Mouse (Mus musculus): ENCODE measurements around the gene A530016L24Rik. TPM values are rescaled to one million over a fixed set of nuclear protein-coding genes. Genes with fewer than 3 reads are reported as not detected.
A peak's percentile ranks its signal among the peaks of the same experiment; 100 is the strongest.

A530016L24Rik gene
- total RNA-seq, 2 experiments from 2014 or later, result 0.96 to 1.3 TPM

DNA sequence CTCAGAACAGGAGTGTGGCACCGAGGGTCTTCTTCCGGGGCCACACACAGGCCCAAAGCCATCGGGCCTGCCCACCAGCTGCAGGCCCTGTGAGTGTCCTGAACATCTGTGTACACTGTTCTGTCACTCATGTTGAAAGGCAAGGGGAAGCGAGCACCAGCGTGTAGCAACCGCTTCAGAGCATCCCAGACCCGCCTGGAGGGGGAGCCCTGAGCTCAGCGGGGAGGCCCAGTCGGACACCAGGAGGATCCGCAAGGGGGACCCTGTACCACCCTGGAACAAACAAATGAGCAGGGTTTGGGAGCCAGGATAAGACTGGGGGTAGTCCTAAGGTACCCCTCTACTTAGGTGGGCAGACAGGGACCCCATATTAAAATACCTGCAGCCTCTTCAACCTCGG lies 9.4 kb downstream of the A530016L24Rik start:
- DNase-seq (ENCODE audit: low spot score in 2 of 2), result peak; percentile 66 to 70

DNA sequence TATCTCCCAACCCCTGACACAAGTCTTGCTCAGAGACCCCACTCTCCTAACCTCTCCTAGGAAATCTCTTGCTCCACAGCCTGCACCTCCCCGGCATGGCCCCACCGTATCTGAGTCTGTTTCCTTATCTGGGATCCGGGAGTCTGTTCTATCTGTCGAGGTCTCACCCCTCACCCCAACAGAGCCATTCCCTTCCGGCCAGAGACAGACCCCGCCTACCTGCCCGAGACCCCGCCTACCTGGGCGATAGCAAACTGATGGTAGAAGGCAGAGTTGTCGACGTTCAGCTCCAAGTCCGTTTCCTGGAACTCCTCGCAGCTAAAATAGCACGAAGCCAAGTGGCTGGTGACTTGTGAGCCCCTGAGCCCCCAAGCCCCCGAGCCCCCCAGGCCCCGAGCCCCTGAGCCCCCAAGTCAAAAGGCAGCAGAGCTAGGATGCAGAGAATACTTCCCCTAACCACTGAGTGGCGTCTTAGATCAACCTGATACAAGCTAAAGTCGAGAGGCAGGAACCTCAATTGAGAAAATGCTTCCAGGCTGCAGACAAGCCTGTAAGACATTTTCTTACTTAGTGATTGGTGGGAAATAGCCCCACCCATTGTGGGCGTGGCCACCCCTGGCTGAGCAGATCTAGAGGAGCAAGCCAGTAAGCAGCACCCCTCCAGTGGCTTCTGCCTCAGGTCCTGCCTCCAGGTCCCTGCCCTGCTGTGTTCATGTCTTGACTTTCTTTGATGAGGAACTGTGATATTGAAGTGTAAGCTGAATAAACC lies 13.9 kb downstream of the A530016L24Rik start:
- DNase-seq (ENCODE audit: low spot score in 2 of 2), result no peak

DNA sequence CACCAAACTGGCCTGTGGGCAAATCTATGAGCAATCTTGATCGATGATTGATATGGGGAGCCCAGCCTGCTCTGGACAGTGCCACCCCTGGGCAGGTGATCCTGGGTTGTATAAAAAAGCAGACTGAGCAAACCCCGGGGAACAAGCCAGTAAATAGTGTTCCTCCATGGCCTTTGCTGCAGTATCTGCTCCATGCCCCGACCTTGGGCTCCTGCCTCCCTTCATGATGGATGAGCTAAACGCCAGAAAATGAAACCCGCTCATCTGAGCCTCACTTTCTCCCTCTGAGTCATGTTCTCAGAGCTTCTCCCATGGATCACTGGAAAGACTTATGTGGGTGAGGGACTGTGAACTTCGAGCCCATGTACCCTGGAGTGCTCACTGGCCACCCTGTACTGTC lies 17.0 kb downstream of the A530016L24Rik start:
- no peak for DNase-seq (ENCODE audit: low spot score in 2 of 2)

DNA sequence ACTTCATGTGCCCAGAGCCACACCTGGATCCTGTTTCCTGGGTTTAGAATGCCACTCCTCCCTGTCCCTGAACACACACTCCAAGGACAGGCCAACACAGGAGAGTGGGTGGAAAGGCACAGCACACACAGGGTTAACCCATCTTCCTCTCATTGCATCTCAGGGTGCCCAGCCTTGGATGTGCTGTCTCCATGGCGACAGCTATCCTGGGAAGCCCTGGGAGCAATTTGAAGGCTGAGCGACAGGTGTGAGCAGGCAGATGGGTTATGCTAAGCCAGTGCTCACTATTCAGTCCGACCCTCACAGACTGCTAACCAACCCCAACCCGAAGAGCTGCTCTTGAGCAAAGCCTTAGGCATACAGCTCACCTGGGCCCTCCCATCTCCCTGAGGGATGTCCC lies 18.0 kb downstream of the A530016L24Rik start:
- DNase-seq (ENCODE audit: low spot score in 2 of 2), result no peak

DNA sequence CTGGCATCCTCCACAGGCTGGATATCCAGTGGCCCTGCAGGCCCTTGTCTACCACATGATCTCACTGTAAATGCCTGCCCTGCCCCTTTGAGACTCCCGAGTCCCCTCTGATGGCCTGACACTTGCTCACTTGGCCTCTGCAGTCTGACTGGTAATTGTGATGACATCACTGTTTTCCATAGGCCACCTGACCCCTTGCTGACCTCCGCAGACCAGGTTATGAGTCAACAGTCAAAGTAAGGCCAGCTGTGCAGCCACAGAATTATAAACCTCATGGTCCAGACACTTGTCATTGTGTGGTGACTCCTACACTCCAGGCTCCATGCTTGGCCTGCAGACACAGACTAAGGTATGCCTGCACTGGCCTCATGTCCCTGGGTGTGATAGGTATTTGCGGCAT lies 18.7 kb downstream of the A530016L24Rik start:
- no peak for DNase-seq (ENCODE audit: low spot score in 2 of 2)

DNA sequence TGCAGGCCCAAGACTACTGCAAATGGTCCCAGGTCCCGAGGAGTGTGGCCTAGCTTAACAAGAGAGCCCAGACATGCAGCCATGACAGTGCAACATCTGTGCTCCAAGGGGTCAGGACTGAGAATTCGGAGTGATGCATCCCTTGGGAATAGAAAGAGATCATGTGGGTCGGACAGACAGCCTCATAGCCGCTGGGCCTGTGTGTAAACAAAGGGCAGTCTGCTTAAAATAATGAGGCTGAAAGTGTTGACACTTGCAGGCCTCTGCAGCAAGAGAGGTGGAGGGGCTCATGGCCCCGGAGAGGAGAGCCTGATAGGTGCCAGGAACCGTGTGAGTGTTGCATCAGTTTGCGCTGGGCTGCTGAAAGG lies 21.1 kb downstream of the A530016L24Rik start:
- no peak for DNase-seq (ENCODE audit: low spot score in 2 of 2)

DNA sequence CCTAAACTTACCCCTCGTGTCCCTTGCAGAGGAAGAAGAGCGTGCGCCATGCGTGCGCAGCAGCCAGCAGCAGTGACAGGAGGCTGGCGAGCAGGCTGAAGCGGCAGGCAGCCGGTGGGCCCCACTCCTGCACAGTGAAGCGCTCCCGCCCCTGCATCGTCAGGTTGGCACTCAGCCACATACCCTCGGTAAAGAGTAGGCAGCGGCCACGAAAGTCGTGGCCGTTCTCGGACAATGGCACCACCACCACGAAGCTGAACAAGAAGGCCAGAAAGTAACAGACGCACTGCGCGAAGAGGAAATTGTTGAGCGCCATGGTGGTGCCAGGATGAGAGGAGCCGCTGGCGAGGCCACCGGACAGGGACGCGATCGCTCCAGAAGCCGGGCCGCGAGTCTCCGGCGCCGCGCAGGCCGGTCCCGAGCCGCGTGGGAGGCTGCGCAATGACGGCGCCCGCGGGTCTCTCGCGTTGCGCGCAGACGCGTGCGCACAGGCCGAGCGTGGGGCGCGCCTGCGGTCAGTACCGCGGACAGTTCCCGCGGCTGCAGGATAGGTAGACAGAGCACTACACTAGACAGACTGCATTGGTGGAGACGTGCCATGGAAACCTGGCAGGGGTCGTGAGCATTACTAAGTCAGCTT lies 21.6 kb downstream of the A530016L24Rik start:
- DNase-seq (ENCODE audit: low spot score in 2 of 2), result peak; percentile 46 to 67

DNA sequence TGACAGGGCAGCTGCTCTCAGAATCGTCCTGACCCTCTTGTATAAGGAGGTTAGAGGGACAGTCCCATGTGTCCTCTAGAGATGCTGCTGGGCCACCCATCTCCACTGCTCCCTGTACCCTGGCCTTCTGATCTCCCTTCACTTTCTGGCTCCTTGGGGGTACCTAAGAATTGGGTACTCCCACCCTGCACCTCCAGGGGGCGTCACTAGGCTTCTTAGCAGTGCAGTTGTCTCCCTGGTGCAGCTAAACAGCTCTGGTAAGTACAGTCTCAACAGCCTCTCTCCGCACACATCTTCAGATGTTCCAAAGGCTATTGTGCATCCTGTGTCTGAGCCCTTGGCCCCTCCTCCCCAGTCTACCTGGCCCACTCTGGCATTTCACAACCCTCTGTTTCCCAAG lies 25.6 kb downstream of the A530016L24Rik start:
- no peak for DNase-seq (ENCODE audit: low spot score in 2 of 2)

DNA sequence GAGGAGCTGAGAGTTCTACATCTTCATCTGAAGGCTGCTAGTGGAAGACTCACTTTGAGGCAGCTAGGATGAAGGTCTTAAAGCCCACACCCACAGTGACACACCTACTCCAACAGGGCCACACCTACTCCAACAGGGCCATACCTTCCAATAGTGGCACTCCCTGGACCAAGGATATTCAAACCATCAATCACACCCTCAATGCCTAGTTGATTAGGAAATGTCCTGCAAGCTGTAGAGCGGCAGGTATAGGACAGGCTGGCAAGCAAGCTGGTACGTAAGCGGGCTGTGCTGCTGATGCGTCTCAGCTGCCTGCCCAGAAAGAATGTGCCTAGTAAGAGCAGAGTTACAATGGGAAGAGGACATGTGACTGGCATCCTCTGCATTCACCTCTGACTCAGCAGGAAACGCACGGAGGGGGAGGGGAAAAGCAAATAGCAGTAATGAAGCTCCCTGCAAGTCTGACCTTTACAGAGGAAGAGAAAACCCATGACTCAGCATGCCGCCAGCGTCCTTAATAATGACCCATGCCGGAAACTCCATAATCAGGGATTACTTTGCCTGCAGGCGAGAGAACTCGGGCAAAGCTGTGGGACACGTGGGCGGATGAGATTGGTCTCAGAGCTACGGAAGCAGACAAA lies 27.6 kb downstream of the A530016L24Rik start, which contains the start of gene Tmem179:
Gene Tmem179 (minus strand): TSS at position 51 of the 641 bp plus-strand sequence.
- DNase-seq (ENCODE audit: low spot score in 2 of 2), result no peak

DNA sequence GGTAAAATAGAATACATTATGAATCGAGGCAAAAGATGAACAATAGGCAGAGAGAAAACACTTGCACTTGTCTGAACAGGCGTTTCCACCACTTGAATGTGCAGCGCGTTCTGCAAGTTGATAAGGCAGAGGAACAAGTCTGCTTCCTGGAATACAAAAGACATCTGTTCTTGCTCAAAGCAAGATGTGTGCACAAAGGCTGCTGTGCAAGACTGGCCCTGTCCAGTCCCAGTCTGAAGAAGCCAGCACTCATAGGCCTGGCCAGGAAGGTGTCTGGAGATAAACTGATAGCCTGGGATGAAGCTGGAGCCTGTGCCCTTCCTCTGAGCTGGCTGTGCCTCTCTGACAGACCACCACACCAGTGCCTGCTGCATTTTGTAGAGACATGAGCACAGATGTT lies 28.9 kb downstream of the A530016L24Rik start:
- DNase-seq (ENCODE audit: low spot score in 2 of 2), result no peak

DNA sequence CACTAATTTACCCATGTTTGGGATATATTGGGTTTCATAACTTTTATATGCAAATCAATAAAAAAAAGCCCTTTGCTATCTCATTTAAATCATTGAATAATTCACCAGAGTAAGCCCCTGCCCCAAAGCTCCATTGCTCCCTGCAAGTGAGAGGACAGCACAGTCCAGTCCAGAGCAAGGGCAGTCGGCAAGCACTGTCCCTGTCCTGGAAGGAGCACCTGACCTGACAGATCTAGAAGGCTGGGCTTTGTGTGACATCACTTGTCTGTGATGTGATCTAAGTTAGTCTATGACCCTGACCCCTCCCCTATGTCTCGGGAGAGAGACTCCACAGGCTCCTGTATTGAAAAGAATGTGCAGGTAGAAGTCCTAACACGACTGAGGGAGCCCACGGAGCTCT lies 44.5 kb downstream of the A530016L24Rik start:
- DNase-seq (ENCODE audit: low spot score in 2 of 2), result no peak

DNA sequence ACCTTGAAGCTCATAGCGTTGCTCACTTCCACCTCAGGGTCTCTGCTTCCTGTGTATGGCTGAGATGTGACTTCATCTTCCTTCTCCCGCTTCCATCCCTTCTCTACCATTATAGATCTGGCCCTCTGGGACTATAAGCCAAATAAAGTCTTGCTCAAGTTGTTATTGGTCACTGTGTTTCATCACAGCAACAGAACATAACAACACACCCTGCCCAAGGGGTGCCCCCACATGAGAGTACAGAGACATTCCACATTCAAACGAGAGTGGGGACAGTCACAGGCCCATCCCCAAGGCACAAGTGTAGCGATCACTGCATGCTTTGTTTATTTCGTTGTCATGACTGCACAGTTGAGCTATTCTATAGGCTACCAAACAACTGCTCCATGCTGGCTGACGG lies 48.0 kb downstream of the A530016L24Rik start:
- DNase-seq (ENCODE audit: low spot score in 2 of 2), result no peak

DNA sequence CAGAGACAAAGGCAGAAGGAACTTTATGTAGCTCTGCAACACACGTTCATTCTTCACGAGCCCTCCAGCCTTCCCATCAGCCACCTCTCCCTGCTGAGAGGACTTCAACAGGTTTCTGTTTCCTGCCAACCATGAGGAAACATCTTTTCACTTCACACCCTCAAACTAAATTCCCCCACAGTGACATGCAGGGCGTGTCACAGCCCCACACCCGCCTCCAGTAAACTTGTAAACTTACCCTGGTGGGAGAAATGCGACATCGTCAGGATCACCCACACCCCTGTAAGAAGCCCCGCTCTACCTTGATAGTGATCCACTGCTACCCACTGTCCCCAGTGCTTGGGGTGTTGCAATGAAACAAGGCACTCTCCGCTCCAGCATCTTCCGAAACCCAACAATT lies 49.1 kb downstream of the A530016L24Rik start:
- no peak for DNase-seq (ENCODE audit: low spot score in 2 of 2)

DNA sequence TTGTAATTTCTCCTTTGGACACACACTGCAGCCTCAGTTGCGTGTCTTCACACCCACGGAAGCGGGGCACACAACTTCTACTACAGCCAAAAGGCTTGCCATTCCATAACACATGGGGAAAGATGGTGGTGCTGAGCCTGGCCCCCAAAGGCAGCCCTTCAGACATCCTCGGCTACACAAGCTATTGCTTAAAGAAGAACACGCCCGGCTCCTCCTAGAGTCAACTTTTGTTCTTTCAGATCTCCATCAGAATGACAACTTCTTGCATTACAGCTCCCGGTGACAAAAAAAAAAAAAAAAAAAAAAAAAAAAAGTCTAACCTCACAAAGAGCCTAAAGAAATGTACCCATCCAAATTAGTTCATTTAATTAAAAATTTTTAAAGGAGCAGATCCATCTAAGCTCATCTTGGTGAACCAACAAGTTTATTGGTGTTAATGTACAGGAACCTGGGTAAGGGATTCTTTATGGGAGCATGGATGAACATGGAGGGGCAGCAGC lies 50.3 kb downstream of the A530016L24Rik start:
- DNase-seq (ENCODE audit: low spot score in 2 of 2), result no peak

DNA sequence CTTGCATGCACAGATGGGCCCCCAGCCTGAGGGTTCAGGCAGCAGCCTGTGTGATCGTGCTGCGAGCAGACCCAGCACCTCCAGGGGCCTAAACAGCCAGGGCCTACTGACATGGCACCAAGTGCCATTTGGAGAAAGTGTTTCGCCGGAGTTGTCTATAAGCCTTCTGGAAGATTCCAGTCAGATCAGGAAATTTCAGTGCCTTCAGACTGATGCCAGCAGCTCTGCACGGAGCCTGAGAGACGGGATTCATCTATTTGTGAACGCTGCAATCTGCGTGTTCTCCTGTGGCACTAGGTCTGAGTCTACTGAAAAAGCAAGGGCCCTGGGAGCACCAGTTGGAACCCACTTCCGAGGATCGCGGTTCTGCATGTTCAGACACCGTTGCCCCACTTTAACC lies 51.1 kb downstream of the A530016L24Rik start:
- no peak for DNase-seq (ENCODE audit: low spot score in 2 of 2)

DNA sequence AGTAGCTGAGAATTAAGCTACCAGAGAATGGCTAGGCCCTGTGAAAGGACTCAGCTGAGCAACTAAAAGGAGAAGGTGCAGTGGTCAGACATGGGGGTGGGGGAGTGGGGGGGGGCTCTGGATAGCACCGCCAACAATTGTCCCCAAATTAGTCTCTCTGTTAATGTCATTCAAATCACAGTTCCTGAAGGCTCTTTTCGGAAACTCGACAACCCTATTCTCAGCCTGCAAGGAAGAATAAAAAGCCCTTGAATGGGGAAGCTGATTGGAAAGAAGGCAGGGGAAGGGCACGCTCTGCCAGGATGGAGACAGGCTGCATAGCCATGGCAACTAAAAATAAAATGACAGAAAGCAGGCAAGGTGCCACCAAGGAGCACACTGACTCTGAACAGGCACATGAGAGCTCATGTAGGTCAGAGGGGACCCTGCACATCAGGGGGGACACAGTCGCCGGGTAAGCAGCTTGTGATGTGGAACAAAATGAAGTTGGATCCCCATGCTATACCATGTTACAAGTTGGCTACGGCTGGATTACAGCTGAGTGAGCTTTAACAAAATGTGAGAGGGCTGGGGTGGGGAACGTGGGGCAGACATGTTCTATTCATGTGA lies 52.3 kb downstream of the A530016L24Rik start:
- DNase-seq (ENCODE audit: low spot score in 2 of 2), result peak; percentile 51 to 59

DNA sequence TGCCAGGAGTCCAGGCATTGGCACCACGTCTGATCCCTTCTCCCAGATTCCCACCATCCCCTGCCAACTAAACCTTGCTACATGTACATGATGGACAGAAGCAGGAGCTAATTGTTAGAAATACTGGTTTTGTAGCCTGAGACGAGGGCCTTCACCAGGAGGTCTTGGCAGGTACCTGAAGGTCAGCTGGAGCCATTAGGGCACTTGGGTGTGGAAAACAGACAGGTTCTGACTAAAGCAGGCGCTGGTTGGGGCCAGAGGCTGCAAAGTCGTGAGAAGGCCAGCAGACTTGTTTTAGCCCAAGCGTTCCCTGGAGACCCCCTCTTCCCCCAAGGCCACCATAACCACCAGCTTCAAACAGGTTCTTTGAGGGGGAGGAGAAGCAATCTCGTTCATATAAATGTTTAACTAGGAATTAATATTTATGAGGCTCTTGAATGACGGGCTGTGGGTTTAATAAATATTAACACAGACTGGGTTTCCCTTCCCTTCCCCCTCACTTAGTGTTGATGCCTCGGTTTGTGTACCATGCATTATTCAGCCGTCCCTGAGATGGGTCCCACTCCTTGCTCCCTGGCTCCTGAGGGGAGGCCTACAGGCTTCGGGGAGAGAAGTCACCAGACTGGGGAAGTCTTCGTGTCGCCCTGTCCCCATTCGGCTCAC lies 53.1 kb downstream of the A530016L24Rik start:
- peak in 1 of 2 experiments; percentile 22 for DNase-seq (ENCODE audit: low spot score in 2 of 2)

DNA sequence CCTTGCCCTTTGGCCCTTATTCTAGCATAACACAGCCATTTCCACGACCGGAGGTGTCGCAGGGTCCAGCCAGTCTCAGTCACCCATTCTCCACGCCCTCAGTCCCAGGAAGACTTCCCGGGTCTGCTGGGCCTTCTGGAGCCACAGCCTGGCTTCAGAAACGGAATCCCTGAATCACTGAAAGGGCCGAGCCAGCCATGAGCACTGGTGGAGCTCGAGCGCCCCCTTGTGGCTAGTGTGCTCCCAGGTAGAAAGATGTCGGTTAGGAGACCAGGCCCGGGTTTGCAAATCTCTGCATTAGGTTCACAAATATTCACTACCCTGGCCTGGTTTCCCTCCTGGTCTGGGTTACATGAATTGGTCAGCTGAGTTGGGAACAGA lies 53.7 kb downstream of the A530016L24Rik start:
- DNase-seq (ENCODE audit: low spot score in 2 of 2), result peak; percentile 97 to 98

DNA sequence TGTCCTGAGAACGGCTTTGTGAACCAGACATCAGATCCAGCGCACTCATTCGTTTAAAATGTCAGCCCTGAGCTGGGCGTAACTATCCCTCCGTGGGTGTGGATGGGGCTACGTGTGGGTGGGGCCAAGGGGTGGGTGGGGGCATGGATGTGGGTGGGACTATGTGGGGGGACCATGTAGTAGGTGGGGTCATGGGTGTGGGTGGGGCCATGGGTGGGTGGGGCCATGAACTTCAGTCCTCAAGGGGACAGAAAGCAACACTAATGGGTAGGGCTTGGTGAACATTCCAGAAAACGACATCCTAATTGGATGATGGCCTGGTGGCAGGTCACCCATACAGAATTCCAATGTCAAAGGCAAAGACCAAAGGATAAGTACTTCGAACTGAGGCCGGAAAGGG lies 54.7 kb downstream of the A530016L24Rik start:
- DNase-seq (ENCODE audit: low spot score in 2 of 2), result no peak

DNA sequence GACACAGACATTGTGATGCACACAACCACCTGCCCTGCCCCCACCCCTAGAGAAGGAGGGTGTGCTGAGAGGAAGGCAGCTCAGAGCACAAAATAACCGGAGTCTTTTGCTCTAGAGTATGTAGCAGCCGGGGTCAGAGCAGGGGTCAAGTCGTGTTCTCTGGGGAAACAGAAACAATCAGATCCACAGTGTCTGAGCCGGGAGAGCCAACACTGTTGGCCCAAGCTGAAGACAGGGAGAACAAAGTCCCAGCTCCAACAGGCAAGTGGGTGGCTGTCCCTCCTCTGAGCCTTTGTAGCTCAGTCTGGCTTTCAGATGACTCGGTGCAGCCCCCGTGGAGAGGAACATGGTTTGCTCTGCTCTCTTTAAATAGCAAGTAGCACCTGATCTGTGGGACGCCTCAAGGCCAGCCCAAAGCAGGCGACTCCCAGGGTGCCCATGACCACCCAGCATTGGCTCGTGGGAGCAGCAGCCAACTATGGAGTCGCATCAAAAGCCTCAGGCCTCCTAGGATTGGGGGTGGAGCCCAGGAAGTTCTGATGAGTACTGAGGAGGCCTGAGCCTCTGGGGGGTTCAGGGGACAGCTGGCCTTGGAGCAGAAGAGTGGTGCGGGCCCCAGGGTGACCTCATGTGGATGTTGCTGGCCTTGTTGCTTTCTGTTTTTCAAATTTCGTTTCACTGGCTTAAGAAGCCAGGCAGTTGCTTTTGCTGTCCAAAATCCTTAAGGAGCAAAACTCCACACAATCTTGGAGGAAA lies 55.9 kb downstream of the A530016L24Rik start:
- DNase-seq (ENCODE audit: low spot score in 2 of 2), result no peak

All from layer of hippocampus, postnatal 10 days (tissue).